Mouse (Mus musculus) G1E (cell line): ENCODE results near the gene Zbtb32. TPM values are rescaled to one million over a fixed set of nuclear protein-coding genes. Genes with fewer than 3 reads are reported as not detected.

Source experiments
- ATAC-seq: 2 replicates; pipeline ENCODE4 v1.8.0; 2016; ENCODE audit warnings: mild to moderate bottlenecking; ENCODE audit not compliant: insufficient number of reproducible peaks, poor library complexity, low FRiP score, severe bottlenecking; ENCODE audit errors: extremely low read depth
- DNase-seq: peaks from one replicate; pipeline ENCODE4 v3.0.0; 2012; ENCODE audit warnings: low spot score
- H3K27me3 ChIP-seq: 2 replicates; pipeline ENCODE4 v1.6.1; 2012; ENCODE audit warnings: mild to moderate bottlenecking, low read length, inconsistent platforms; ENCODE audit not compliant: insufficient read depth
- H3K36me3 ChIP-seq: replicated peaks from 2 replicates; pipeline ENCODE3; 2012; ENCODE audit warnings: mild to moderate bottlenecking, inconsistent platforms
- H3K4me1 ChIP-seq: 2 replicates; pipeline ENCODE4 v1.6.1; 2012; ENCODE audit warnings: low read depth, low read length, inconsistent platforms, mixed read lengths; ENCODE audit not compliant: insufficient read depth
- H3K4me3 ChIP-seq: 2 replicates; pipeline ENCODE4 v1.5.1; 2012; ENCODE audit warnings: low read depth, mild to moderate bottlenecking, inconsistent platforms, low read length, moderate library complexity, mixed read lengths
- H3K9me3 ChIP-seq: replicated peaks from 2 replicates; pipeline ENCODE4 v1.6.1; 2012; ENCODE audit warnings: inconsistent platforms
- CTCF ChIP-seq: IDR thresholded peaks from 2 replicates; pipeline ENCODE4 v1.5.1; 2012; ENCODE audit warnings: low read depth, low read length, inconsistent platforms, mixed read lengths
- GATA1 ChIP-seq: IDR thresholded peaks from 2 replicates; pipeline ENCODE4 v1.6.1; 2012; ENCODE audit warnings: borderline replicate concordance, low read length, inconsistent platforms, mixed read lengths
- GATA2 ChIP-seq: IDR thresholded peaks from 2 replicates; pipeline ENCODE4 v1.6.1; 2012; ENCODE audit warnings: low read depth, low read length, inconsistent platforms, borderline replicate concordance
- POLR2AphosphoS5 ChIP-seq: IDR thresholded peaks from 2 replicates; pipeline ENCODE4 v1.6.1; 2012; ENCODE audit warnings: low read depth, low read length, inconsistent platforms; ENCODE audit not compliant: insufficient replicate concordance
- TAL1 ChIP-seq: conservative IDR thresholded peaks from 2 replicates; pipeline ENCODE4 v1.6.1; 2012; ENCODE audit warnings: low read depth, low read length, inconsistent platforms, mixed read lengths
- polyA plus RNA-seq: library from polyadenylated mRNA; stranded (reverse); fragments of >175 nt; gene quantifications from 2 replicates; pipeline ENCODE4 v1.2.3, GENCODE M21; 2012
- total RNA-seq, 2 experiments: library from RNA; stranded (forward) in 1 of 2; stranded (reverse) in 1 of 2; fragments of 200-1000 nt in 1 of 2; fragments of >200 nt in 1 of 2; fragmentation: Nextera tagmentation in 1 of 2; gene quantifications; 2 replicates each; pipeline ENCODE4 v1.2.3; 2014 to 2017

Gene Zbtb32
- total RNA-seq (2014; fragmentation: Nextera tagmentation) = not detected in 2 replicates
- 0.05 and 0.58 TPM in 2 replicates for total RNA-seq (2017)
- polyA plus RNA-seq = 0.23 and 0.30 TPM in 2 replicates

DNA sequence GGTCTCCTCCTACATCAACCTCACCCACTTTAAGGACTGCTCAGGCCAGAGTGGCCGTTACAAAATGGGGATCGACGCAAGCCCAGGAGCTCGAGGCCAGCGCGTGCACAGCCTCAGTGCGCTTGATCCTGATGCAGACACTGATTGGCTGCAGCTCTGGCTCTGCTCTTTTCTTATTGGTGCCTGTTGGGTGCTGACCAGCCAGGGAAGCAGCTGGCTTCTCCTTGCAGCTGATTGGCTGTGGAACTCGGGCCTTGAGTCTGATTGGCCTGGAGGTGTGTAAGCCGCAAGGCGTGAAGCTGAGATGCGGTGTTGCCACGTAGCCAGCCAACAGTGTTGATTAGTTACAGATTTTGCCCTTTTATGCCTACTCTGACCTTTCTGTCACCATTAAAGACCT is at the start of gene Zbtb32:
Gene Zbtb32 (minus strand): TSS at position 124 of the 400 bp plus-strand sequence.
- no peaks in the 10 kb centered on the region for H3K9me3 ChIP-seq
- peaks cover 48% of the 10 kb centered on the region for H3K27me3 ChIP-seq
- H3K36me3 ChIP-seq = peaks cover 8% of the 10 kb centered on the region
- ATAC-seq (no peak), DNase-seq (no peak)
- peaks cover 20% of the 10 kb centered on the region for H3K4me1 ChIP-seq
- TF ChIP-seq GATA1 (no peak), TAL1 (no peak), CTCF (no peak), POLR2AphosphoS5 (no peak), GATA2 (no peak)
- H3K4me3 ChIP-seq = peak within 1 kb of the TSS; percentile 25; the same call in 1 of the 2 replicates

GRCm38 (mm10) chr7:30639083-30639482 is 40.4 kb upstream of the Zbtb32 start:
- DNase-seq = no peak
- Histone ChIP-seq H3K4me1 (peaks cover 9% of the 10 kb centered on the region), H3K4me3 (no peak overlapping the region), H3K9me3 (no peaks in the 10 kb centered on the region), H3K27me3 (peaks cover 25% of the 10 kb centered on the region), H3K36me3 (peaks cover 46% of the 10 kb centered on the region)
- no peak for ATAC-seq
- no peak for TF ChIP-seq CTCF
- no peak for TF ChIP-seq GATA1
- no peak for TF ChIP-seq TAL1
- TF ChIP-seq POLR2AphosphoS5 = no peak
- no peak for TF ChIP-seq GATA2

DNA sequence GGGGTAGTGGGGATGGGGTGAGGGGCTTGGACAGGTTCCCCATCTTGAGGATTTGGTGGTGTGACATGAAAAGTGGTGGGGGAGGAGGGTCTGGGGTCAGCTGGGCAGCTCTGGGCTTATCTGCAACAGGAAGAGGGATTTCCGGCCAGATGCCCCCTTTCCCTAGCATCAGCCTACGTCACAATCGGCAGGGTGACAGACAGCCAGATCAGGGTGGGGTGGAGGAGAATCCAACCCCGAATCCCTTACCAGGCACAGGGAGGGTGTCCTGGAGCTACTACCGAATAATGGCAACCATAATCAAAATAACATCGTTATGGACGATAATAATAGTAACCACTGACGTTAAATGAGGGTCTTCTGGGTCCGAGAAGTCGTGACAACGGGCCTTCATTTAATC is 37.7 kb upstream of the Zbtb32 start:
- H3K9me3 ChIP-seq = no peaks in the 10 kb centered on the region
- DNase-seq (no peak), ATAC-seq (no peak)
- H3K36me3 ChIP-seq = peaks cover 19% of the 10 kb centered on the region
- no peak overlapping the region for H3K4me3 ChIP-seq
- peaks cover 12% of the 10 kb centered on the region for H3K4me1 ChIP-seq
- TF ChIP-seq GATA1 (no peak), TAL1 (no peak), POLR2AphosphoS5 (no peak), GATA2 (no peak), CTCF (no peak)
- H3K27me3 ChIP-seq = peaks cover 39% of the 10 kb centered on the region

DNA sequence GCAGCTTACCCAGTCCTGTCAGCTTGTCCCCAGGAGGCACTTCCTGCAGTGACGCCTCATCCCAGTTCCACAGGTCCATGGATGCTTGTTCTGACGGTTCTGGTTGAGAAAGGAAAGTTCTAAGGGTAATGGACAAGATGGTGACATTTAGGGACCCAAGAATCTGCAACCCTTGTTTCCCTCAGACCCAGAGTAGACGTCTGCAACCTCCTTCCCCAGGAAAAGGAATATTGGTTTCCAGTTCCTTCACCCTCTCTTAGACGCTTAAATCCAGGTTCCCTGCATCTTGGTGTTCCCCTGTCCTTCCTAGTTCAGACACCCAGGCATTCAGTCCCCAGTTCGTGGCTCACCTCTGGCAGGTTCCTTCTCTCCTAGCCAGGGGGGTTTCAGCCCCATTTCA is 37.0 kb upstream of the Zbtb32 start, which contains the start of gene Etv2:
Gene Etv2 (minus strand): TSS at position 101 of the 400 bp plus-strand sequence.
- no peak for DNase-seq
- TF ChIP-seq TAL1 = no peak
- TF ChIP-seq CTCF = no peak
- TF ChIP-seq GATA2 = no peak
- no peak for TF ChIP-seq POLR2AphosphoS5
- TF ChIP-seq GATA1 = no peak
- Histone ChIP-seq H3K36me3 (peaks cover 13% of the 10 kb centered on the region), H3K9me3 (no peaks in the 10 kb centered on the region), H3K27me3 (peaks cover 41% of the 10 kb centered on the region), H3K4me3 (peak within 1 kb of the TSS; percentile 1; the same call in 1 of the 2 replicates), H3K4me1 (peaks cover 12% of the 10 kb centered on the region)
- ATAC-seq = no peak

- ATAC-seq (no peak), DNase-seq (peak; percentile 17)
- Histone ChIP-seq H3K4me1 (peaks cover 12% of the 10 kb centered on the region), H3K9me3 (no peaks in the 10 kb centered on the region), H3K4me3 (peak overlapping the region; percentile 1; the same call in 1 of the 2 replicates), H3K27me3 (peaks cover 45% of the 10 kb centered on the region), H3K36me3 (peaks cover 2% of the 10 kb centered on the region)
- TF ChIP-seq CTCF (0 out of 2 replicates have a peak, but pooled peaks have one; percentile 6), GATA1 (no peak)
These were observed 35.9 kb upstream of the Zbtb32 start for GRCm38 (mm10) chr7:30634621-30635020.

GRCm38 (mm10) chr7:30633762-30634412 is 35.2 kb upstream of the Zbtb32 start:
- no peak for TF ChIP-seq GATA1
- TF ChIP-seq GATA2 = no peak
- no peak for TF ChIP-seq TAL1
- no peak for TF ChIP-seq CTCF
- no peak for TF ChIP-seq POLR2AphosphoS5
- ATAC-seq = no peak
- H3K4me1 ChIP-seq = peaks cover 12% of the 10 kb centered on the region
- H3K4me3 ChIP-seq = no peak overlapping the region
- no peaks in the 10 kb centered on the region for H3K9me3 ChIP-seq
- no peak for DNase-seq
- peaks cover 49% of the 10 kb centered on the region for H3K27me3 ChIP-seq
- no peaks in the 10 kb centered on the region for H3K36me3 ChIP-seq
